Comparison of ENCODE assay signal across 12 mouse cellular contexts in genomic region chr1:159388565-159389024, GRCm38 (mm10).
A peak's percentile ranks its signal among the peaks of the same experiment; 100 is the strongest.
DNase-seq lines count a peak whose midpoint lies in the region; ATAC-seq lines count a peak whose summit lies in the region.
"Had no signal": no experiment of that assay in that cellular context is flagged by ENCODE, and none has a peak within 500 bp of the region (broad histone marks: within the 10 kb centered on the region; RNA-seq: fewer than 3 reads in every experiment).

No protein-coding gene starts in this region.

- H3K27me3 ChIP-seq in forebrain, embryonic 14.5 days (replicated peaks; ENCODE audit: control insufficient read depth, insufficient read depth, low read length) = no peaks in the 10 kb centered on the region
- no peaks in the 10 kb centered on the region for H3K27me3 ChIP-seq in forebrain, embryonic 10.5 days (ENCODE audit: poor library complexity, severe bottlenecking)
- H3K27me3 ChIP-seq in midbrain, embryonic 14.5 days (ENCODE audit: control insufficient read depth, insufficient read depth, low read length) = no peaks in the 10 kb centered on the region
- H3K27me3 ChIP-seq: heart, embryonic 13.5 days; liver, embryonic 15.5 days had no signal

- H3K36me3 ChIP-seq in forebrain, embryonic 14.5 days (ENCODE audit: control insufficient read depth, insufficient read depth, low read length) = no peaks in the 10 kb centered on the region
- H3K36me3 ChIP-seq in forebrain, embryonic 10.5 days (replicated peaks) = no peaks in the 10 kb centered on the region
- H3K36me3 ChIP-seq in midbrain, embryonic 14.5 days (ENCODE audit: control insufficient read depth, insufficient read depth, low read length) = no peaks in the 10 kb centered on the region
- H3K36me3 ChIP-seq: heart, embryonic 13.5 days; liver, embryonic 15.5 days had no signal

- H3K27ac ChIP-seq in forebrain, embryonic 14.5 days (ENCODE audit: low read depth, low read length) = peak overlapping the region; percentile 39; the same call in 1 of the 2 replicates
- H3K27ac ChIP-seq in forebrain, embryonic 10.5 days = no peak overlapping the region
- H3K27ac ChIP-seq in midbrain, embryonic 14.5 days (replicated peaks; ENCODE audit: low read depth, low read length) = no peak overlapping the region
- H3K27ac ChIP-seq: heart, embryonic 13.5 days; liver, embryonic 15.5 days had no signal

- ATAC-seq in forebrain, embryonic 14.5 days = peak; percentile 61; the same call in 1 of the 2 replicates
- ATAC-seq in midbrain, embryonic 14.5 days (ENCODE audit: low FRiP score, low TSS enrichment) = peak; percentile 28; the same call in 1 of the 2 replicates
- ATAC-seq in frontal cortex, adult (ENCODE audit: low TSS enrichment) = no peak
- ATAC-seq: CD4-positive, CD25-positive, alpha-beta regulatory T cell, adult 4 months; intestine, postnatal 0 days had no signal

- no peaks in the 10 kb centered on the region for H3K4me1 ChIP-seq in forebrain, embryonic 14.5 days (ENCODE audit: control insufficient read depth, insufficient read depth, low read length)
- peaks cover 11% of the 10 kb centered on the region for H3K4me1 ChIP-seq in forebrain, embryonic 10.5 days
- no peaks in the 10 kb centered on the region; the same call in 1 of the 2 replicates for H3K4me1 ChIP-seq in midbrain, embryonic 14.5 days (ENCODE audit: control insufficient read depth, insufficient read depth, low read length)
- H3K4me1 ChIP-seq: liver, embryonic 15.5 days had no signal

- no peak overlapping the region for H3K4me3 ChIP-seq in forebrain, embryonic 14.5 days (ENCODE audit: low read depth, low read length)
- no peak overlapping the region for H3K4me3 ChIP-seq in forebrain, embryonic 10.5 days
- no peak overlapping the region for H3K4me3 ChIP-seq in midbrain, embryonic 14.5 days (replicated peaks; ENCODE audit: low read depth, low read length)
- H3K4me3 ChIP-seq: heart, embryonic 13.5 days; liver, embryonic 15.5 days had no signal

- 68% methylated on average over 13 of the region's 13 CpGs for WGBS in forebrain, embryonic 14.5 days
- 91% methylated on average over 13 of the region's 13 CpGs for WGBS in forebrain, embryonic 10.5 days
- 76% methylated on average over 13 of the region's 13 CpGs for WGBS in midbrain, embryonic 14.5 days

- H3K4me2 ChIP-seq in forebrain, embryonic 14.5 days (ENCODE audit: low read length) = no peak overlapping the region
- H3K4me2 ChIP-seq in midbrain, embryonic 14.5 days (ENCODE audit: low read length) = no peak overlapping the region
- H3K4me2 ChIP-seq: heart, embryonic 13.5 days; liver, embryonic 15.5 days had no signal

- peak; percentile 52 for DNase-seq in forebrain, embryonic 14.5 days (ENCODE audit: low spot score)
- DNase-seq in forebrain, embryonic 10.5 days (ENCODE audit: extremely low spot score, low spot score) = no peak
- peak; percentile 74 for DNase-seq in left cerebral cortex, postnatal 4 days
- DNase-seq in left cerebral cortex, adult 11 months (ENCODE audit: low spot score) = no peak
- peak; percentile 68 for DNase-seq in gonadal fat pad, adult 2 months (ENCODE audit: low read depth)
- peak; percentile 35 for DNase-seq in midbrain, embryonic 14.5 days
- no peak for DNase-seq in thymus, adult 18-20 months

- H3K9ac ChIP-seq in forebrain, embryonic 14.5 days (ENCODE audit: low read length) = no peak overlapping the region
- H3K9ac ChIP-seq in midbrain, embryonic 14.5 days (replicated peaks; ENCODE audit: low read length) = no peak overlapping the region
- H3K9ac ChIP-seq: heart, embryonic 13.5 days; liver, embryonic 15.5 days had no signal

- H3K9me3 ChIP-seq in forebrain, embryonic 14.5 days (replicated peaks; ENCODE audit: control insufficient read depth, low read length) = no peaks in the 10 kb centered on the region
- no peaks in the 10 kb centered on the region for H3K9me3 ChIP-seq in forebrain, embryonic 10.5 days
- H3K9me3 ChIP-seq in midbrain, embryonic 14.5 days (ENCODE audit: control insufficient read depth, low read length) = no peaks in the 10 kb centered on the region
- H3K9me3 ChIP-seq: heart, embryonic 13.5 days; liver, embryonic 15.5 days had no signal

- intact Hi-C loops in left cerebral cortex, postnatal 4 days (cut with DNase I) = no loop called here

Comparison
In these comparisons a context has a peak if more than half of its experiments do, and no peak if none do; other contexts are left out.
1. DNase-seq: peak in forebrain, embryonic 14.5 days (single experiment), left cerebral cortex, postnatal 4 days (single experiment), gonadal fat pad, adult 2 months (single experiment) and midbrain, embryonic 14.5 days (single experiment); none in forebrain, embryonic 10.5 days (single experiment), left cerebral cortex, adult 11 months (single experiment) and thymus, adult 18-20 months (0 of 2).